Mouse (Mus musculus) embryonic facial prominence, embryonic 14.5 days (tissue): ENCODE results near the gene Sox6. TPM values are rescaled to one million over a fixed set of nuclear protein-coding genes. Genes with fewer than 3 reads are reported as not detected.

Experiments used
- ATAC-seq: fragments of 200-750 bp; cut with Nextera tagmentation; 2 replicates; pipeline ENCODE4 v1.8.0; 2017; ENCODE audit warnings: low read depth, moderate number of reproducible peaks, moderate TSS enrichment
- DNase-seq: peaks from one replicate; pipeline ENCODE4 v3.0.0-alpha.2; 2015; ENCODE audit warnings: low spot score
- H3K27ac ChIP-seq: fragments of 300-500 bp; sonication (generic); replicated peaks from 2 replicates; pipeline ENCODE4 v1.5.1; 2014; ENCODE audit warnings: low read depth, mild to moderate bottlenecking, low read length, moderate library complexity
- H3K27me3 ChIP-seq: fragments of 300-500 bp; sonication (generic); replicated peaks from 2 replicates; pipeline ENCODE4 v1.6.1; 2014; ENCODE audit warnings: low read length; ENCODE audit not compliant: control insufficient read depth, insufficient read depth
- H3K36me3 ChIP-seq: fragments of 300-500 bp; sonication (generic); 2 replicates; pipeline ENCODE4 v1.6.1; 2014; ENCODE audit warnings: low read length, mixed read lengths; ENCODE audit not compliant: control insufficient read depth, insufficient read depth
- H3K4me1 ChIP-seq: fragments of 300-500 bp; sonication (generic); 2 replicates; pipeline ENCODE4 v1.6.1; 2014; ENCODE audit warnings: antibody characterized with exemption, low read length; ENCODE audit not compliant: control insufficient read depth, insufficient read depth
- H3K4me2 ChIP-seq: fragments of 300-500 bp; sonication (generic); 2 replicates; pipeline ENCODE4 v1.6.1; 2014; ENCODE audit warnings: low read depth, mild to moderate bottlenecking, low read length, moderate library complexity, mixed read lengths
- H3K4me3 ChIP-seq: fragments of 300-500 bp; sonication (generic); 2 replicates; pipeline ENCODE4 v1.5.1; 2014; ENCODE audit warnings: low read depth, mild to moderate bottlenecking, low read length
- H3K9ac ChIP-seq: fragments of 300-500 bp; sonication (generic); 2 replicates; pipeline ENCODE4 v1.6.1; 2014; ENCODE audit warnings: low read depth, mild to moderate bottlenecking, low read length, moderate library complexity, mixed read lengths
- H3K9me3 ChIP-seq: fragments of 300-500 bp; sonication (generic); 2 replicates; pipeline ENCODE4 v1.6.1; 2016; ENCODE audit warnings: low read length; ENCODE audit not compliant: control insufficient read depth
- WGBS: fragments of 180-500 bp; shearing (Covaris S2); extraction: QIAGEN DNeasy Blood & Tissue Kit; methylation state at CpG from one replicate; pipeline ENCODE4 v1.1.7; 2014; 5-methylcytosine and 5-hydroxymethylcytosine counted together
- polyA plus RNA-seq: library from polyadenylated mRNA; unstranded; fragments of >200 nt; fragmentation: Nextera tagmentation; extraction: Ambion mirVana; gene quantifications from 2 replicates; pipeline ENCODE4 v1.2.1, GENCODE M21; 2014

The Sox6 gene
- polyA plus RNA-seq, 1 experiment from 2014 or later: 49.9 TPM

- H3K4me2 ChIP-seq: no peak overlapping the region
- no peaks in the 10 kb centered on the region for H3K9me3 ChIP-seq
- no peaks in the 10 kb centered on the region for H3K36me3 ChIP-seq
- peaks cover 18% of the 10 kb centered on the region for H3K4me1 ChIP-seq
- no peak overlapping the region for H3K9ac ChIP-seq
- 89% methylated on average over 2 of the region's 2 CpGs for WGBS
- no peak for DNase-seq
- ATAC-seq: no peak
- no peaks in the 10 kb centered on the region for H3K27me3 ChIP-seq
- no peak overlapping the region for H3K4me3 ChIP-seq
- no peak overlapping the region for H3K27ac ChIP-seq
Measured at GRCm38 (mm10) chr7:115671749-115672148, 366.8 kb downstream of the Sox6 start.

DNA sequence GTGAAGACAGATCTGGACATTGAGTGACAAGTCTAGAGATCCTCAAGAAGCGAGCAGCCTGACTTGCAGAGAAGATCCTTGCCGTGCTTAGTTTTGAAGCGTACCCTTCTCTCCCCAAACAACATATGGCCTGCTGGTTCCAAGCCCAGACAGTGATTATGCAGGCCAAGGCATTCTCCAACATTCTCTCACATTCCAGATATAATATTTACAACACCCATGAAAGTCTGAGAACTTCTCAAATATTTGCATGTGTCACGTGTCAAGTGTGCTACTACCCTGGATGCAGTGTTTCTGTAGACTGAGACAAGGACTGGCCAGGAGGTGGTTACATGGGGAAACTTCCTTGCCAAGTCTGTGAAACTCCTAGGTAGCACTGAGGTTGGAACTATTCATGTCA lies 367.3 kb downstream of the Sox6 start:
- Histone ChIP-seq H3K4me2 (no peak overlapping the region), H3K27ac (no peak overlapping the region), H3K9me3 (no peaks in the 10 kb centered on the region), H3K9ac (no peak overlapping the region), H3K27me3 (no peaks in the 10 kb centered on the region), H3K4me1 (peaks cover 21% of the 10 kb centered on the region), H3K36me3 (no peaks in the 10 kb centered on the region), H3K4me3 (no peak overlapping the region)
- 59% methylated on average over 4 of the region's 4 CpGs for WGBS
- peak; percentile 41 for DNase-seq
- ATAC-seq: peak; percentile 57; the same call in 1 of the 2 replicates

GRCm38 (mm10) chr7:115669207-115670004 lies 369.2 kb downstream of the Sox6 start:
- 0 out of 2 replicates have a peak overlapping the region, but pooled peaks have one; percentile 5 for H3K27ac ChIP-seq

DNA sequence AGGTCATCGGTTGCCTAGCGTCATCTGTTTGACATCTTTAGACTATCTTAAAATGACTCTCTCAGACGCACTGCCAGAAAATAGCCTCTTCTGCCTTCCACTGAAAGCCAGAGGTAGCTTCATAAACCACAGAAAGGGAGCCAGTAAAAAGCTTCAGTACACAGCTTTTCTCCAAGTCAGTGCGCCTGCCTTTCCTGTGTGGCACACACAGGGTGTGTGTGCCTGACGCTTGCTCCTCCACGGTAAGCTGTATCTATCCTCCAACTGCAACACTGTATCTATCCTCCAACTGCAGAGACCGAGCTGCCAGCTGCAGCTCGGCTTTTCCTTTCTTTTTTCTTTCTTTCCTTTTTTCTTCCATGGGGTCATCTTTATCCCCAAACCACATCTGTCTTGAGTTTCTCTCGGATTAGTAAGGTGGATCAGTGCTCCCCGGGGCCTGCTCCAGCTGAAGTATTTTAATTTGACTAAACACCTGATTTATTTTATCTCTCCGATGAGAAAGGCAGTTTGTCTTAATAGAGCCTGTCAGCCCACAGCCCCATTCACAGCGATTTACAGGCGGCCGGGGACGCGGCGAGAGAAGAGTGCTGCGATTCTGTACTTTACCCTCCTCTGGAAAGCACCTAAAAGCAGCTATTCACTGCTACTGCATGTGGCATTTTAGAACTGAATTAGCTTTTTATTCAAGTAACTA lies 371.8 kb downstream of the Sox6 start:
- ATAC-seq: peak; percentile 50; the same call in 1 of the 2 replicates
- peak; percentile 44 for DNase-seq
- Histone ChIP-seq H3K27me3 (no peaks in the 10 kb centered on the region), H3K36me3 (no peaks in the 10 kb centered on the region), H3K4me1 (peaks cover 21% of the 10 kb centered on the region), H3K4me3 (peak overlapping the region; percentile 29), H3K27ac (peak overlapping the region; percentile 33), H3K9ac (peak overlapping the region; percentile 49; the same call in 1 of the 2 replicates), H3K9me3 (no peaks in the 10 kb centered on the region), H3K4me2 (peak overlapping the region; percentile 53)
- WGBS: 19% methylated on average over 18 of the region's 18 CpGs

More at GRCm38 (mm10) chr7:115669207-115670004, 369.2 kb downstream of the Sox6 start:
- Histone ChIP-seq H3K4me2 (no peak overlapping the region), H3K9me3 (no peaks in the 10 kb centered on the region), H3K27me3 (no peaks in the 10 kb centered on the region), H3K4me1 (peaks cover 21% of the 10 kb centered on the region), H3K36me3 (no peaks in the 10 kb centered on the region), H3K9ac (no peak overlapping the region), H3K4me3 (no peak overlapping the region)
- DNase-seq (peak; percentile 62), ATAC-seq (0 out of 2 replicates have a peak, but pooled peaks have one; percentile 12)
- 37% methylated on average over 6 of the region's 6 CpGs for WGBS

DNA sequence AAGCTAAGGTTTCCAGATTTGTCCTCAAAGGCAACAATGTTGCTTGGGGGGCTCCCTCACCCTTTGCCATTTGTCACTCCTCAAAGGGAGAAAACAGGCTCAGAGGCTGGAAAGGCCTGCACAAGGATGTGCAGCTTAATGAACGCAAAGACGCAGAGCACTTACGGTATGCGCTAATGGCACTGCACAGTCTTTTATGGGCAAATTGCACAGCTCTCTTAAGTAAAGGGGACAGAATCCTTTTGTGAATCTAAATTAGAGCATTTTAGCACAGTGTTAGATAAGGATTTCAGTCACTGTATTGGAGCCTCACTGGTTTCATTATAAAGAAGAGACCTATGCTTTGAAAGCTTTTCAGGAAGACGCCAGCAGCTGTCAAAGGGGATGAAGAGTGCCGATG lies 375.2 kb downstream of the Sox6 start:
- H3K9ac ChIP-seq: no peak overlapping the region
- H3K4me3 ChIP-seq: no peak overlapping the region
- WGBS: 71% methylated on average over 6 of the region's 6 CpGs
- H3K9me3 ChIP-seq: no peaks in the 10 kb centered on the region
- DNase-seq: no peak
- H3K4me1 ChIP-seq: peaks cover 15% of the 10 kb centered on the region
- H3K27me3 ChIP-seq: no peaks in the 10 kb centered on the region
- H3K27ac ChIP-seq: no peak overlapping the region
- H3K4me2 ChIP-seq: no peak overlapping the region
- H3K36me3 ChIP-seq: no peaks in the 10 kb centered on the region
- ATAC-seq: no peak

- 87% methylated on average over 9 of the region's 9 CpGs for WGBS
- H3K4me3 ChIP-seq: no peak overlapping the region
- peaks cover 7% of the 10 kb centered on the region for H3K4me1 ChIP-seq
- H3K36me3 ChIP-seq: no peaks in the 10 kb centered on the region
- H3K9me3 ChIP-seq: no peaks in the 10 kb centered on the region
- H3K27ac ChIP-seq: no peak overlapping the region
- no peak for DNase-seq
- no peak overlapping the region for H3K4me2 ChIP-seq
- no peak overlapping the region for H3K9ac ChIP-seq
- no peaks in the 10 kb centered on the region for H3K27me3 ChIP-seq
- ATAC-seq: no peak
Measured at GRCm38 (mm10) chr7:115662121-115662520, 376.5 kb downstream of the Sox6 start.

DNA sequence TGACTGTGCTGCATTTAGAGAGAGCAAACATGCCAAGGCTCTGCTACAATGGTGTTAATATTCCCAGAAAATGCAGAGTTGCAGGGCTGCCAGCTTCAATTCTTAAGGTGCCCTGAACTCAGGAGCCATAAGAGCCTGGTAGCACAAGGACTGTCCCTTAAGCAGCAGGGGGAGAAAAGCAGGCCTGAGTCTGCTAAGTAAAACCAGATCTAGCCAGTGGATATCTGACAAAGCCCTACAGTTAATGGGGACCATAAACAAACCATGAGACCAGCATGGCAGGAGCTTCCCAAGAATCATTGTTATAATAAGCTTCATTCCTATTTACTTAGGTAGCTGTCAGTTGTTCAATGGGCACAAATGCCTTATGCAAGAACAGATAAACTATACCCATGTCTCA lies 391.9 kb downstream of the Sox6 start:
- H3K4me2 ChIP-seq: no peak overlapping the region
- 0 out of 2 replicates have a peak, but pooled peaks cover 5% of the 10 kb centered on the region for H3K27me3 ChIP-seq
- ATAC-seq (no peak), DNase-seq (no peak)
- H3K9ac ChIP-seq: no peak overlapping the region
- no peaks in the 10 kb centered on the region for H3K36me3 ChIP-seq
- no peak overlapping the region for H3K27ac ChIP-seq
- H3K4me3 ChIP-seq: no peak overlapping the region
- no peaks in the 10 kb centered on the region; the same call in 1 of the 2 replicates for H3K4me1 ChIP-seq
- H3K9me3 ChIP-seq: no peaks in the 10 kb centered on the region

GRCm38 (mm10) chr7:115645971-115646447 lies 392.6 kb downstream of the Sox6 start:
- 14% methylated on average over 5 of the region's 5 CpGs for WGBS
- no peaks in the 10 kb centered on the region for H3K9me3 ChIP-seq
- no peaks in the 10 kb centered on the region for H3K36me3 ChIP-seq
- ATAC-seq: no peak
- no peak overlapping the region for H3K4me2 ChIP-seq
- no peak overlapping the region for H3K4me3 ChIP-seq
- H3K9ac ChIP-seq: no peak overlapping the region
- DNase-seq: no peak
- H3K27ac ChIP-seq: no peak overlapping the region
- H3K27me3 ChIP-seq: 0 out of 2 replicates have a peak, but pooled peaks cover 5% of the 10 kb centered on the region
- no peaks in the 10 kb centered on the region; the same call in 1 of the 2 replicates for H3K4me1 ChIP-seq
